8 mouse cellular contexts compared by ENCODE assay signal in genomic region chr7:70365941-70366807, GRCm38 (mm10). TPM values are rescaled to one million over a fixed set of nuclear protein-coding genes. Genes with fewer than 3 reads are reported as not detected.
A peak's percentile ranks its signal among the peaks of the same experiment; 100 is the strongest.
DNase-seq lines count a peak whose midpoint lies in the region; ATAC-seq and TF ChIP-seq lines count a peak whose summit lies in the region.

TSS of gene Nr2f2 (minus strand) at chr7:70366735.

- TF ChIP-seq POLR2A in cerebellum, adult 2 months (IDR thresholded peaks at IDR 0.05; ENCODE audit: borderline replicate concordance, insufficient read depth, low read length), result no peak

- intact Hi-C loops in left cerebral cortex, postnatal 14 days (cut with DNase I), result no loop called here

- no peak for DNase-seq in cerebellum, adult 2 months
- DNase-seq in adrenal gland, adult 8-10 months, result no peak
- DNase-seq in gastrocnemius, adult 18-20 months (ENCODE audit: low spot score), result no peak
- peak; percentile 42 for DNase-seq in hindbrain, embryonic 14.5 days (ENCODE audit: low spot score)
- no peak for DNase-seq in left cerebral cortex, postnatal 14 days (ENCODE audit: low spot score in 2 of 2)
- no peak for DNase-seq in thymus, postnatal 0 days (ENCODE audit: low spot score)

- peak within 1 kb of the TSS; percentile 51 for H3K4me3 ChIP-seq in cerebellum, adult 2 months (replicated peaks; ENCODE audit: insufficient read depth, low read depth, low read length)
- H3K4me3 ChIP-seq in hindbrain, embryonic 14.5 days (replicated peaks; ENCODE audit: low read length), result peak within 1 kb of the TSS; percentile 39
- peak within 1 kb of the TSS; percentile 45 for H3K4me3 ChIP-seq in neural tube, embryonic 14.5 days (ENCODE audit: low read depth, low read length)

- TF ChIP-seq CTCF in cerebellum, adult 2 months (IDR thresholded peaks at IDR 0.05; ENCODE audit: borderline replicate concordance, insufficient read depth, low read depth, low read length), result no peak

- H3K27ac ChIP-seq in cerebellum, adult 2 months (ENCODE audit: insufficient read depth, low read length), result no peak within 1 kb of the TSS
- peak within 1 kb of the TSS; percentile 99 for H3K27ac ChIP-seq in hindbrain, embryonic 14.5 days
- H3K27ac ChIP-seq in neural tube, embryonic 14.5 days (ENCODE audit: low read depth, low read length), result peak within 1 kb of the TSS; percentile 82

- H3K9ac ChIP-seq in hindbrain, embryonic 14.5 days, result peak within 1 kb of the TSS; percentile 96
- H3K9ac ChIP-seq in neural tube, embryonic 14.5 days (replicated peaks; ENCODE audit: low read depth, low read length), result peak within 1 kb of the TSS; percentile 77

- H3K9me3 ChIP-seq in hindbrain, embryonic 14.5 days (ENCODE audit: control insufficient read depth, low read length), result no peaks in the 10 kb centered on the region
- H3K9me3 ChIP-seq in neural tube, embryonic 14.5 days (ENCODE audit: control insufficient read depth, low read length), result no peaks in the 10 kb centered on the region

- H3K27me3 ChIP-seq in cerebellum, adult 2 months (ENCODE audit: control insufficient read depth, insufficient read depth, low read length), result peaks cover 13% of the 10 kb centered on the region; the same call in 1 of the 2 replicates
- H3K27me3 ChIP-seq in hindbrain, embryonic 14.5 days (ENCODE audit: control insufficient read depth, insufficient read depth, low read length), result peaks cover 43% of the 10 kb centered on the region
- H3K27me3 ChIP-seq in neural tube, embryonic 14.5 days (ENCODE audit: control insufficient read depth, insufficient read depth, low read length), result peaks cover 18% of the 10 kb centered on the region

- H3K4me1 ChIP-seq in cerebellum, adult 2 months (ENCODE audit: control insufficient read depth, insufficient read depth, low read length), result no peaks in the 10 kb centered on the region
- H3K4me1 ChIP-seq in hindbrain, embryonic 14.5 days (replicated peaks; ENCODE audit: control insufficient read depth, insufficient read depth, low read length), result 0 out of 2 replicates have a peak, but pooled peaks cover 11% of the 10 kb centered on the region
- peaks cover 3% of the 10 kb centered on the region; the same call in 1 of the 2 replicates for H3K4me1 ChIP-seq in neural tube, embryonic 14.5 days (ENCODE audit: control insufficient read depth, insufficient read depth, low read length)

- no peak for ATAC-seq in cerebellum, adult (ENCODE audit: insufficient number of reproducible peaks, low FRiP score, low TSS enrichment)
- no peak for ATAC-seq in hindbrain, embryonic 14.5 days (ENCODE audit: low FRiP score)
- no peak for ATAC-seq in neural tube, embryonic 14.5 days (ENCODE audit: low read depth)

- peak within 1 kb of the TSS; percentile 81 for H3K4me2 ChIP-seq in hindbrain, embryonic 14.5 days (replicated peaks)
- H3K4me2 ChIP-seq in neural tube, embryonic 14.5 days (ENCODE audit: low read depth, low read length), result peak within 1 kb of the TSS; percentile 49

- no peaks in the 10 kb centered on the region for H3K36me3 ChIP-seq in hindbrain, embryonic 14.5 days (replicated peaks; ENCODE audit: control insufficient read depth, insufficient read depth)
- H3K36me3 ChIP-seq in neural tube, embryonic 14.5 days (ENCODE audit: control insufficient read depth, insufficient read depth, low read length), result no peaks in the 10 kb centered on the region

- WGBS in cerebellum, adult 2 months, result 16% methylated on average over 16 of the region's 16 CpGs
- WGBS in hindbrain, embryonic 14.5 days, result 2% methylated on average over 16 of the region's 16 CpGs
- 2% methylated on average over 16 of the region's 16 CpGs for WGBS in neural tube, embryonic 14.5 days

RNA-seq across cellular contexts. Expression of gene Nr2f2, which starts in this region (rescaled TPM):
- polyA plus RNA-seq in cerebellum, adult 2 months (2012; rRNA removed), result 25.5 and 28.9 TPM in 2 replicates
- total RNA-seq in adrenal gland, adult 8-10 months (2022), result 100 to 1,000 TPM; 108 to 141 (median 120) TPM
- 10 to 100 TPM; 18.6 to 25.1 TPM for total RNA-seq in gastrocnemius, adult 18-20 months (2021)
- polyA plus RNA-seq in hindbrain, embryonic 14.5 days (2014; fragmentation: Nextera tagmentation; extraction: Ambion mirVana), result 105 and 127 TPM in 2 replicates
- 10 to 100 TPM; 36.7 to 46.6 TPM for total RNA-seq in left cerebral cortex, postnatal 14 days (2021)
- polyA plus RNA-seq in neural tube, embryonic 14.5 days (2014; fragmentation: Nextera tagmentation; extraction: Ambion mirVana), result 72.9 and 89.2 TPM in 2 replicates
- polyA plus RNA-seq in thymus, postnatal 0 days (2015; fragmentation: Nextera tagmentation; extraction: Ambion mirVana), result 4.3 and 5.3 TPM in 2 replicates
